Mouse (Mus musculus) midbrain, embryonic 13.5 days (tissue): ENCODE measurements around the gene Mrps7. TPM values are rescaled to one million over a fixed set of nuclear protein-coding genes. Genes with fewer than 3 reads are reported as not detected.

ENCODE experiments used
- ATAC-seq: fragments of 200-750 bp; cut with Nextera tagmentation; 2 replicates; pipeline ENCODE4 v1.8.0; 2017; ENCODE audit warnings: mild to moderate bottlenecking, moderate TSS enrichment, moderate library complexity
- H3K27ac ChIP-seq: fragments of 300-500 bp; sonication (generic); 2 replicates; pipeline ENCODE4 v1.5.1; 2015; ENCODE audit warnings: inconsistent platforms, mild to moderate bottlenecking, moderate library complexity
- H3K27me3 ChIP-seq: fragments of 300-500 bp; sonication (generic); 2 replicates; pipeline ENCODE4 v1.6.1; 2015; ENCODE audit warnings: mild to moderate bottlenecking, inconsistent platforms
- H3K36me3 ChIP-seq: fragments of 300-500 bp; sonication (generic); 2 replicates; pipeline ENCODE4 v1.6.1; 2015; ENCODE audit warnings: mild to moderate bottlenecking, inconsistent platforms
- H3K4me1 ChIP-seq: fragments of 300-500 bp; sonication (generic); replicated peaks from 2 replicates; pipeline ENCODE4 v1.6.1; 2015; ENCODE audit warnings: inconsistent platforms
- H3K4me2 ChIP-seq: fragments of 300-500 bp; sonication (generic); replicated peaks from 2 replicates; pipeline ENCODE4 v1.6.1; 2015; ENCODE audit warnings: moderate library complexity, mild to moderate bottlenecking, inconsistent platforms
- H3K4me3 ChIP-seq: fragments of 300-500 bp; sonication (generic); replicated peaks from 2 replicates; pipeline ENCODE4 v1.5.1; 2015; ENCODE audit warnings: mild to moderate bottlenecking, inconsistent platforms
- H3K9ac ChIP-seq: fragments of 300-500 bp; sonication (generic); replicated peaks from 2 replicates; pipeline ENCODE4 v1.6.1; 2015; ENCODE audit warnings: mild to moderate bottlenecking, inconsistent platforms
- H3K9me3 ChIP-seq: fragments of 300-500 bp; sonication (generic); 2 replicates; pipeline ENCODE4 v1.6.1; 2016; ENCODE audit warnings: mild to moderate bottlenecking, inconsistent platforms
- WGBS: fragments of 180-500 bp; shearing (Covaris S2); methylation state at CpG from one replicate; pipeline ENCODE4 v1.1.7; 2015; 5-methylcytosine and 5-hydroxymethylcytosine counted together
- polyA plus RNA-seq: library from polyadenylated mRNA; unstranded; fragments of >200 nt; fragmentation: Nextera tagmentation; extraction: Ambion mirVana; gene quantifications from 2 replicates; pipeline ENCODE4 v1.2.1, GENCODE M21; 2015

Mrps7 gene
- 77.6 and 78.8 TPM in 2 replicates for polyA plus RNA-seq

DNA sequence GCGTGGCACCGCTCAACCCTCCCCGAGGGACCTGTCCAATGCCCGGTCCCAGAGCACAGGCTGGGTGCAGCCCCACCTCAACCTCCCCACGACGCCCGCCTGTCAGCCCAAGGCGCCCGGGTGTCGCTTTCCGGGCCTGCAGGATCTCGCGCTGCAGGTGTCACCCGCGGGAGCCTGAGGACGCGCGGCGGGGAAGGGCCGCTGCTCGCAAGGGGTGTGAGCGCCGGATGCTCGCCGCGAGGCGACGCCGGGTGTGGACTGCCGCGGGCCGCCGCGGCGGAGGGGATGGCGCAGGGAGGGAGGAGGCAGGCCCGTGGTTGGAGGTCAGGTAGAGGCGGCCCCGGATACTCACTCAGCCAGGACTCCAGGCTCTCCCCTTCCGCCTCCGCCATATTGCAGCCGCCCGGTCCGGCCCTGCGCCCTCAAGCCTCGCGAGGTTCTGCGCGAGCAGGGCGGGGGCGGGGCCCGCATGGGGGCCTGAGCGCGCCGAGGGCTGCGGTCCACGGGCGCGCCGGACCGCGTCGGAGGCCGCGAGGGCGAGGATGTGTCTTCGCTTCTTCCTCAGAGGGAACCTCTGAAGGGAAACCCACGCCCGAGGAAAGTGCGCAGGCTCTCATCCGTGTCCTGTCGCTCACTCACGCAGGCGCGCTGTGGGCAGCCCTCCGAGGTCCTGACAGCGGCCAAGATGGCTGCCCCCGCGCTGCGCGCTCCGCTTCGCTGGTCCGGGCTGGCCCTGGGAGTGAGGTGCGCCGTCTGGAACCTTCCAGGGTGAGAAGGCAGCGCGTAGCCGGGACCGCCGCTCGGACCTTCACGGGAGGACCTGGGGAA, at the start of gene Mrps7, which contains the start of gene Gga3:
Gene Mrps7 (plus strand): TSS at position 450 of the 828 bp plus-strand sequence.
Gene Gga3 (minus strand): TSS at position 576 of the 828 bp plus-strand sequence.
- Histone ChIP-seq H3K4me2 (peak within 1 kb of the TSS; percentile 85), H3K27ac (peak within 1 kb of the TSS; percentile 90), H3K4me1 (peaks cover 31% of the 10 kb centered on the region), H3K36me3 (peaks cover 38% of the 10 kb centered on the region), H3K27me3 (no peaks in the 10 kb centered on the region), H3K4me3 (peak within 1 kb of the TSS; percentile 96), H3K9ac (peak within 1 kb of the TSS; percentile 97), H3K9me3 (no peaks in the 10 kb centered on the region)
- peak; percentile 97 for ATAC-seq
- WGBS, result under 1% methylated on average over 92 of the region's 93 CpGs

GRCm38 (mm10) chr11:115555717-115556116, 48.0 kb upstream of the Mrps7 start:
- H3K36me3 ChIP-seq, result no peaks in the 10 kb centered on the region
- H3K9me3 ChIP-seq, result no peaks in the 10 kb centered on the region
- ATAC-seq, result no peak
- 81% methylated on average over 17 of the region's 17 CpGs for WGBS
- H3K27me3 ChIP-seq, result no peaks in the 10 kb centered on the region
- no peaks in the 10 kb centered on the region for H3K4me1 ChIP-seq
- H3K4me3 ChIP-seq, result no peak overlapping the region
- no peak overlapping the region for H3K9ac ChIP-seq
- H3K4me2 ChIP-seq, result no peak overlapping the region
- H3K27ac ChIP-seq, result no peak overlapping the region

DNA sequence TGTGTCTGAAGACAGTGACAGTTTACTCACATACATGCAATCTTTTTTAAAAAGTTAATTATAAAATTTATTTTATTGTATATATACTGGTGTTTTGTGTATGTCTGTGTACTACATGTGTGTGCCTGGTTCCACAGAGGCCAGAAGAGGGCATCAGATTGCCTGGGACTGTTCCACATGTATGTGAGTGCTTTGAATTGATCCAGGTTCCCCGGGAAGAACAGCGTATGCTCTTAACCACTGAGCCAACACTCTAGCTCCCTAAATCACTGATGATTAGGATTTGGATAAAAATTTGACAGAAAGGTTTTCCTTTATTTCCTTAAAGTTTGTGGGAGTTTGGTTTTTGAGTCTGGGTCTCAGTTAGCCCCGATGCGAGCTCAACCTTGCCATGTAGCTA, 40.3 kb upstream of the Mrps7 start:
- Histone ChIP-seq H3K4me1 (peaks cover 19% of the 10 kb centered on the region), H3K9ac (peak overlapping the region; percentile 73; the same call in 1 of the 2 replicates), H3K36me3 (peaks cover 20% of the 10 kb centered on the region), H3K27me3 (no peaks in the 10 kb centered on the region), H3K4me2 (peak overlapping the region; percentile 79), H3K9me3 (no peaks in the 10 kb centered on the region), H3K4me3 (peak overlapping the region; percentile 64), H3K27ac (peak overlapping the region; percentile 79)
- 41% methylated on average over 4 of the region's 4 CpGs for WGBS
- no peak for ATAC-seq

DNA sequence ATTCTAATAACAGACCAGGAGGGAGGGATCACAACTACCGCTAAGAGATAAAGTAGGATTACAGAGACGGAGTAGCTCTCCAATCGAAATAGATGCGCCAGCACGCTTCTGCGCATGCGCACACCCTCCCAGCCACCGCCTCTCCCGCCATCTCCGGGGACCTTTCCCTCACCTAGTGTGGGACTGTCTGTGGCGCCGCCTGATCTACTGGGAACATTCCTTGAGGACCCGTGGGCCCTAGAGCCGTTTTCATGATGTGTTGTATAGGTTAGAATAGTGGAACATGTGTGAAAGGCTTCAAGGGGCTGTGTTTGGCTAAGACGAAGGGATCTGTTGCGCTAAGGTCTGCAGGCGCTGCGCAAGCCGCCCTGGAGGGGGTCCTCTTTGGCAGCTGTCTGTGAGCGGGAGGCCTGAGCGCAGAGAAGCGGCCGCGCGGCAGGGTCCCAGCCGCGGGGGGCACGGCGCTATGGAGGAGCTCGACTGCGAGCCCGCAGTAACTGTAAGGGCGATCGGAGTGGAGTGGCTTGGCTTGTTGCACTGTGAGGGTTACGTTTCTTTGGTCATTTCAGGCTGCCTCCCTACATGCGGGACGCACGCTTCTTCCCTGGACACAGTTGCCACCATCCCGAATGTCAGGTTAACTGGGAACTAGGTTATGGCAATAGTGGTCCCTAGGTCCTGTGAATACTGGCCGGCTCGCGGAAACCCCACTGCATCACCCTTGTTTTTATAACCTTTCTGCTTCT, 39.5 kb upstream of the Mrps7 start, which contains the start of gene Nup85:
Gene Nup85 (plus strand): TSS at position 371 of the 746 bp plus-strand sequence.
- H3K9me3 ChIP-seq, result no peaks in the 10 kb centered on the region
- H3K4me3 ChIP-seq, result peak within 1 kb of the TSS; percentile 64
- H3K4me2 ChIP-seq, result peak within 1 kb of the TSS; percentile 79
- H3K36me3 ChIP-seq, result peaks cover 28% of the 10 kb centered on the region
- under 1% methylated on average over 42 of the region's 42 CpGs for WGBS
- peak; percentile 96 for ATAC-seq
- no peaks in the 10 kb centered on the region for H3K27me3 ChIP-seq
- H3K4me1 ChIP-seq, result peaks cover 19% of the 10 kb centered on the region
- peak within 1 kb of the TSS; percentile 73 for H3K9ac ChIP-seq
- H3K27ac ChIP-seq, result peak within 1 kb of the TSS; percentile 79

DNA sequence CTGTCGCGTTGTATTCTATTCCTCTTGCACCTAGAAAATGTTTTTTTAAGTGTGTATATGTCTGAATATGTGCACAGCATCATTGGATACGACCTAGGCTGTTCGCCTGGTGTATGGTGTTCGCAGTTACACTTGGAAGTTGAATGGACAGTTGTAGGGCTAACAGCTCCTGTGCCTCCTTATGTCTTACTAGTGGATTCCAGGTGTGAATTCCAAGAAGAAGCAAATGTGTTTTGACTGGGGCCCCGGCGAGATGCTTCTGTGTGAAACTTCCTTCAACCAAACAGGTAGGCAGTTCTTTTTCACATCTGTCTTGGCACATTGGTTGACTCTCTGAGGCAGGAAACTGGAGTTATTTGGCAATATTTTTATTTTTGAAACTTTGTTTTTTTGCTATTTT, 38.8 kb upstream of the Mrps7 start:
- Histone ChIP-seq H3K4me2 (peak overlapping the region; percentile 79), H3K9me3 (no peaks in the 10 kb centered on the region), H3K4me1 (peaks cover 19% of the 10 kb centered on the region), H3K27ac (no peak overlapping the region), H3K9ac (peak overlapping the region; percentile 73), H3K27me3 (no peaks in the 10 kb centered on the region), H3K36me3 (peaks cover 36% of the 10 kb centered on the region), H3K4me3 (peak overlapping the region; percentile 64)
- 22% methylated on average over 7 of the region's 7 CpGs for WGBS
- no peak for ATAC-seq

GRCm38 (mm10) chr11:115579080-115579479, 24.6 kb upstream of the Mrps7 start:
- ATAC-seq, result no peak
- Histone ChIP-seq H3K9ac (no peak overlapping the region), H3K36me3 (peaks cover 67% of the 10 kb centered on the region), H3K4me1 (no peaks in the 10 kb centered on the region), H3K27me3 (no peaks in the 10 kb centered on the region), H3K27ac (no peak overlapping the region), H3K4me3 (no peak overlapping the region), H3K4me2 (no peak overlapping the region), H3K9me3 (no peaks in the 10 kb centered on the region)

DNA sequence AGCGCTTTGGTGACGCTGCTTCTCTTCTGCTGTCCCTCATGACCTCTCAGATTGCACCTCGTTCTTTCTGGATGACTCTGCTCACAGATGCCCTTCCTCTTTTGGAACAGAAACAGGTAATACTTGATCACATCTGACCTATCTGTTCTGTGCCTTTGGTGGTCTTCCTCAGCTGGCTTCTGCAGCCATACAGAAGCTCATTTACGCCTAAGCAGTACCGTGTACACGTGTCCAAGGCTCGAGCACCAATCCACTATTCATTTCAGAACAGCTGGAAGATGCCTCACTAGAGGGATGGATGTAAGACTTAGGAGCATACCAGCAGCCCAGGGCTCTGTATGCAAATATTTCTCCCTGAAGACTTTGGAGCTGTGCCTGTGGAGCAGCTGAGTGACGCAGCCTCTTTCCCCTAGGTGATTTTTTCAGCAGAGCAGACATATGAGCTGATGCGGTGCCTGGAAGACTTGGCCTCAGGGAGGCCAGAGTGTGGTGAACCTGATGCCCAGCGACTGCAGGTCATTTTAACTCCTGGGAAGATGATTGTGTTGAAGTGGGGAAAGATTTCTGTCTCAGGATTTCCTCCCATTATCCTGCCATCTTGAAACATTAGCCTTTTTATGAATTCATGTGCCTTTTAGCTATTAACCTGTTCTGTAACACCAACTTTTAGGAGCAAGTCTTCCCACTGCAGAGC, 20.7 kb upstream of the Mrps7 start:
- no peak overlapping the region for H3K9ac ChIP-seq
- WGBS, result 85% methylated on average over 10 of the region's 10 CpGs
- H3K36me3 ChIP-seq, result peaks cover 96% of the 10 kb centered on the region
- H3K9me3 ChIP-seq, result no peaks in the 10 kb centered on the region
- H3K4me1 ChIP-seq, result no peaks in the 10 kb centered on the region
- no peak for ATAC-seq
- H3K4me2 ChIP-seq, result no peak overlapping the region
- H3K27me3 ChIP-seq, result no peaks in the 10 kb centered on the region
- H3K4me3 ChIP-seq, result no peak overlapping the region
- H3K27ac ChIP-seq, result no peak overlapping the region

GRCm38 (mm10) chr11:115584376-115585073, 19.2 kb upstream of the Mrps7 start:
- H3K4me3 ChIP-seq, result no peak overlapping the region
- no peaks in the 10 kb centered on the region for H3K27me3 ChIP-seq
- no peaks in the 10 kb centered on the region for H3K4me1 ChIP-seq
- H3K4me2 ChIP-seq, result no peak overlapping the region
- no peak overlapping the region for H3K9ac ChIP-seq
- no peak overlapping the region for H3K27ac ChIP-seq
- H3K36me3 ChIP-seq, result peaks cover 93% of the 10 kb centered on the region
- no peak for ATAC-seq
- no peaks in the 10 kb centered on the region for H3K9me3 ChIP-seq
- WGBS, result 90% methylated on average over 10 of the region's 10 CpGs

DNA sequence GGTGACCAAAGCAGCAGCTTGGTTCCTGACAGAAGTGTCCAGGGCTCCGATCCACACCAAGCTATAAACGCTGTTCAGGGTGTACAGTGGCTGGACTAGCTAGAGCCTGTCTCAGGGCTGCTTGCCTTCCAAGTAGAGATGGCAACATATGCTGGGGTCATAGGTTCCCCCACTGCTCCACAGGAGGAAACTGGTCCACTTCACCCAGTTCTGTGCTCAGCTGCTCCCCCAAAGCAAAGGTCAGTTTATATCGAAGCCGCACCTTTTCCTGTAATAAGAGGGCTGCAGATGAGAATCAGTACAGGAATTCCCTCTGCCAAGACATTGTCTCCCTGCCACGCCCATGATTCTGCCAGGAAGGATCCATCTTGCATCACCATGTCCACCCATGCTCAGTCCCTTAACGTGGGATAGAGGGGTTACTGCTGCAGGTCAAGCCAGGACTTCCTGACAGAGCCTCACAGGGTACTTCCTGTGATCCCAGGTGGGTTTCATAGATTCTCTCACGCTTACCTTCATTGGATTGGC, 18.1 kb upstream of the Mrps7 start:
- Histone ChIP-seq H3K4me2 (no peak overlapping the region), H3K9ac (no peak overlapping the region), H3K27ac (no peak overlapping the region), H3K4me1 (no peaks in the 10 kb centered on the region), H3K36me3 (peaks cover 95% of the 10 kb centered on the region), H3K27me3 (no peaks in the 10 kb centered on the region), H3K4me3 (no peak overlapping the region), H3K9me3 (no peaks in the 10 kb centered on the region)
- WGBS, result 91% methylated on average over 7 of the region's 7 CpGs
- ATAC-seq, result no peak

GRCm38 (mm10) chr11:115586403-115586802, 17.3 kb upstream of the Mrps7 start:
- Histone ChIP-seq H3K36me3 (peaks cover 95% of the 10 kb centered on the region), H3K4me2 (no peak overlapping the region), H3K27me3 (no peaks in the 10 kb centered on the region), H3K9me3 (no peaks in the 10 kb centered on the region), H3K9ac (no peak overlapping the region), H3K4me3 (no peak overlapping the region), H3K4me1 (no peaks in the 10 kb centered on the region), H3K27ac (no peak overlapping the region)
- ATAC-seq, result no peak
- 92% methylated on average over 9 of the region's 9 CpGs for WGBS

GRCm38 (mm10) chr11:115587984-115588383, 15.7 kb upstream of the Mrps7 start:
- no peak overlapping the region for H3K9ac ChIP-seq
- H3K27me3 ChIP-seq, result no peaks in the 10 kb centered on the region
- H3K36me3 ChIP-seq, result peaks cover 96% of the 10 kb centered on the region
- 86% methylated on average over 9 of the region's 9 CpGs for WGBS
- no peak overlapping the region for H3K27ac ChIP-seq
- H3K4me2 ChIP-seq, result no peak overlapping the region
- H3K4me3 ChIP-seq, result no peak overlapping the region
- ATAC-seq, result no peak
- no peaks in the 10 kb centered on the region for H3K9me3 ChIP-seq
- no peaks in the 10 kb centered on the region for H3K4me1 ChIP-seq
